Mouse (Mus musculus) cortical plate, adult 2 months (tissue): ENCODE measurements around the gene Raf1.

Experiments used
- CTCF ChIP-seq: fragments of 200-500 bp; IDR thresholded peaks from 2 replicates; pipeline ENCODE4 v1.5.1; 2011; ENCODE audit warnings: mild to moderate bottlenecking, control low read depth, low read length; ENCODE audit not compliant: insufficient read depth; ENCODE audit errors: extremely low read depth
- POLR2A ChIP-seq: fragments of 200-500 bp; IDR thresholded peaks from 2 replicates; pipeline ENCODE4 v1.6.1; 2011; ENCODE audit warnings: mild to moderate bottlenecking, low read length, control low read depth; ENCODE audit not compliant: insufficient read depth; ENCODE audit errors: extremely low read depth

DNA sequence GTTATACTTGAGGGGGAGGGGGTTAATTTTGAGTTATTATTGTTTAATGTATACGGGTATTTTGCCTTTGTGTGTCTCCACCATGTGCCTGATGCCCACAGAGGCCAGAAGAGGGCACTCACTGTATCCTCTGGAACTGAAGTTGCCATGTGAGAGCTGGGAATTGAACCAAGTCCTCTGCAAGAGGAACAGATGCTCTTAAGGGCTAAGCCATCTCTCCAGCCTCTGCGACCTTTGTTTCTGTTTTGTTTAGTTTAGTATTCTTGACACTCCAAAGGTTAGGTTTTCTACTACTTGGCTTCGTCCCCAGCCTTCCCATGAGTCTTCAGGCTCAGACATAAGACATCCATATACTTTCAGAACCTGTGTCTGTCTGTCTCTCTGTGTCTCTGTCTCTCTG, 92.3 kb downstream of the Raf1 start:
- TF ChIP-seq CTCF (no peak), POLR2A (no peak)
